Mouse (Mus musculus): Measurements from ENCODE around the gene Tmem217. TPM values are rescaled to one million over a fixed set of nuclear protein-coding genes. Genes with fewer than 3 reads are reported as not detected.
A peak's percentile ranks its signal among the peaks of the same experiment; 100 is the strongest.

Tmem217 gene
- 0.16 TPM in 1 of 2 replicates, not detected in the other for polyA plus RNA-seq (2015; fragmentation: Nextera tagmentation; extraction: Ambion mirVana)

DNA sequence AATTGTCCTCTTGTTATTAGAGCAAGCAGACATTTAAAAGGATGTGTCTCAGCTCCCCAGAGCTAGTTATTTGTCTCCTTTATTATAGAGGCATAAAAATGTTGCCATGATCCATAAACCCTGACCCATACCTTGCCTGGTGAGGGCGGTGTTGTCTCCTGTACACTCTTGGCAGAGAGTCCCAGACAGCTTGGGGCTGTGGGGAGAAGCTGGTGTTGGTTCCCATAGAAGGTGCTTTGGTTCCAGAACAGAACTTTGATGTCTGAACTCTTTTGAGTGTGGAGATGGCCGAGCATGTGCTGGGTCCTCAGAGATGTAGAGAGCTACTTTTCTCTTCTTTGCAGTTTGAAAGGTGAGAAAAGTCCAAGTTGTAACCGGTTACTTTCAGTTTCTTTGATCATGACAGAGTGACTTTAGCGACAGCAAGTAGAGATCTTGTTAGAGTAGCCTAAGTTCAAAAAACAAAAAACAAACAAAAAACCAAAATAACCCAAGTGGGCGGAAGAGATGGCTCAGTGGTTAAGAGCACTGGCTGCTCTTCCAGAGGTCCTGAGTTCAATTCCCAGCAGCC lies at the start of gene Tmem217:
Gene Tmem217 (minus strand): TSS at position 224 of the 571 bp plus-strand sequence.
- Histone ChIP-seq H3K4me3 (ENCODE audit: low read depth, low read length) (0 out of 2 replicates have a peak within 1 kb of the TSS, but pooled peaks have one; percentile 14), H3K9ac (ENCODE audit: low read depth, low read length) (no peak within 1 kb of the TSS), H3K4me1 (replicated peaks; ENCODE audit: control insufficient read depth, insufficient read depth, low read length) (peaks cover 13% of the 10 kb centered on the region; the same call in 1 of the 2 replicates), H3K9me3 (ENCODE audit: control insufficient read depth) (no peaks in the 10 kb centered on the region), H3K4me2 (replicated peaks; ENCODE audit: low read depth) (peak within 1 kb of the TSS; percentile 93), H3K36me3 (ENCODE audit: control insufficient read depth, insufficient read depth) (no peaks in the 10 kb centered on the region), H3K27ac (ENCODE audit: low read depth, low read length) (peak within 1 kb of the TSS; percentile 21), H3K27me3 (replicated peaks; ENCODE audit: control insufficient read depth, insufficient read depth, low read length) (no peaks in the 10 kb centered on the region)
- ATAC-seq: no peak
- WGBS: 66% methylated on average over 5 of the region's 5 CpGs
- peak; percentile 45 for TF ChIP-seq CTCF (IDR thresholded peaks at IDR 0.05; ENCODE audit: low read depth)

DNA sequence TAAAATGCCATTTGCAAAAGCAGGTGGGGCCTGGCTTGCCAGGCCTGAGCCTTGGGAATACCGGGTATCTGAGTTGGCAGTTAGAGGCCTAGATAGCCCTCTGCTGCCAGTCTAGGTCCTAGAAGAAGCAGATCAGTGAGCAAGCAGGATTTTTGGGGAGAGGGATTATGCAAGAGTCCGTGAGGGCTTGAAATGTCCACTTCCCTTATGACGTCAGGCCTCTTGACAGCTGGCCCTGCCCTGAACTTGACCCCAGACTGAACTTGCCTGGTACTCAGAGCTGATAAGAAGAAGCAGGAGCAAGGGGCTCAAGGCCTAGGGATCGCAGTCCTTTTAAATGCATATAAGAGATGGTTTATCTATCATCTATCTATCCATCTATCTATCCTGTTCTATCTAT lies 49.2 kb upstream of the Tmem217 start:
- Histone ChIP-seq H3K4me3 (ENCODE audit: low read depth, low read length) (no peak overlapping the region), H3K9ac (ENCODE audit: low read depth, low read length) (no peak overlapping the region), H3K4me1 (replicated peaks; ENCODE audit: control insufficient read depth, insufficient read depth, low read length) (0 out of 2 replicates have a peak, but pooled peaks cover 2% of the 10 kb centered on the region), H3K27me3 (replicated peaks; ENCODE audit: control insufficient read depth, insufficient read depth, low read length) (no peaks in the 10 kb centered on the region), H3K4me2 (replicated peaks; ENCODE audit: low read depth) (no peak overlapping the region), H3K9me3 (ENCODE audit: control insufficient read depth) (no peaks in the 10 kb centered on the region), H3K36me3 (ENCODE audit: control insufficient read depth, insufficient read depth) (peaks cover 35% of the 10 kb centered on the region; the same call in 1 of the 2 replicates), H3K27ac (ENCODE audit: low read depth, low read length) (no peak overlapping the region)
- ATAC-seq: no peak
- WGBS: 48% methylated on average over 4 of the region's 4 CpGs
- no peak for TF ChIP-seq CTCF (IDR thresholded peaks at IDR 0.05; ENCODE audit: low read depth)

GRCm38 (mm10) chr17:29599537-29599936 lies 47.4 kb upstream of the Tmem217 start:
- Histone ChIP-seq H3K4me3 (ENCODE audit: low read depth, low read length) (no peak overlapping the region), H3K9me3 (ENCODE audit: control insufficient read depth) (no peaks in the 10 kb centered on the region), H3K4me1 (replicated peaks; ENCODE audit: control insufficient read depth, insufficient read depth, low read length) (0 out of 2 replicates have a peak, but pooled peaks cover 2% of the 10 kb centered on the region), H3K27me3 (replicated peaks; ENCODE audit: control insufficient read depth, insufficient read depth, low read length) (no peaks in the 10 kb centered on the region), H3K36me3 (ENCODE audit: control insufficient read depth, insufficient read depth) (peaks cover 40% of the 10 kb centered on the region), H3K9ac (ENCODE audit: low read depth, low read length) (no peak overlapping the region), H3K4me2 (replicated peaks; ENCODE audit: low read depth) (no peak overlapping the region), H3K27ac (ENCODE audit: low read depth, low read length) (no peak overlapping the region)
- ATAC-seq: peak; percentile 41
- no peak for TF ChIP-seq CTCF (IDR thresholded peaks at IDR 0.05; ENCODE audit: low read depth)
- WGBS: 64% methylated on average over 8 of the region's 8 CpGs

DNA sequence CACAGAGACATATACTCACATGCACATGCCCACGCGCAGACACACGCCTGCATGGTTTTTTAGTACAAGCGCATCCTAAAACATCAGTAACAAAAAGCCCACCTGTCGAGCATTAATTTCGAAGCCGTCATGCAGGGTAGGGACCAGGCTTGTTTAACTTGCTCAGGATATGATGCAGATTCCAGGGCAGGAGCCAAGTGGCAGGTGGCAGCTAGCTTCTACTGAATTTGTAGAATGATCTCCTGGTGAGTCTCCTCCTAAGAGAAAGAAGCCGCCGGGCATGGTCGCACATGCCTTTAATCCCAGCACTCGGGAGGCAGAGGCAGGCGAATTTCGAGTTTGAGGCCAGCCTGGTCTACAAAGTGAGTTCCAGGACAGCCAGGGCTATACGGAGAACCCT lies 46.9 kb upstream of the Tmem217 start:
- H3K9me3 ChIP-seq (ENCODE audit: control insufficient read depth): no peaks in the 10 kb centered on the region
- H3K36me3 ChIP-seq (ENCODE audit: control insufficient read depth, insufficient read depth): peaks cover 43% of the 10 kb centered on the region
- TF ChIP-seq CTCF (IDR thresholded peaks at IDR 0.05; ENCODE audit: low read depth): no peak
- H3K9ac ChIP-seq (ENCODE audit: low read depth, low read length): no peak overlapping the region
- H3K27me3 ChIP-seq (replicated peaks; ENCODE audit: control insufficient read depth, insufficient read depth, low read length): no peaks in the 10 kb centered on the region
- 96% methylated on average over 14 of the region's 14 CpGs for WGBS
- 0 out of 2 replicates have a peak, but pooled peaks cover 2% of the 10 kb centered on the region for H3K4me1 ChIP-seq (replicated peaks; ENCODE audit: control insufficient read depth, insufficient read depth, low read length)
- H3K27ac ChIP-seq (ENCODE audit: low read depth, low read length): no peak overlapping the region
- no peak for ATAC-seq
- H3K4me2 ChIP-seq (replicated peaks; ENCODE audit: low read depth): no peak overlapping the region
- H3K4me3 ChIP-seq (ENCODE audit: low read depth, low read length): no peak overlapping the region

GRCm38 (mm10) chr17:29596771-29597132 lies 44.6 kb upstream of the Tmem217 start:
- Histone ChIP-seq H3K4me1 (replicated peaks; ENCODE audit: control insufficient read depth, insufficient read depth, low read length) (0 out of 2 replicates have a peak, but pooled peaks cover 2% of the 10 kb centered on the region), H3K36me3 (ENCODE audit: control insufficient read depth, insufficient read depth) (peaks cover 39% of the 10 kb centered on the region), H3K27me3 (replicated peaks; ENCODE audit: control insufficient read depth, insufficient read depth, low read length) (no peaks in the 10 kb centered on the region), H3K27ac (ENCODE audit: low read depth, low read length) (no peak overlapping the region), H3K9ac (ENCODE audit: low read depth, low read length) (no peak overlapping the region), H3K4me3 (ENCODE audit: low read depth, low read length) (no peak overlapping the region), H3K4me2 (replicated peaks; ENCODE audit: low read depth) (peak overlapping the region; percentile 9; the same call in 1 of the 2 replicates), H3K9me3 (ENCODE audit: control insufficient read depth) (no peaks in the 10 kb centered on the region)
- no peak for TF ChIP-seq CTCF (IDR thresholded peaks at IDR 0.05; ENCODE audit: low read depth)
- no peak for ATAC-seq
- WGBS: 78% methylated on average over 13 of the region's 13 CpGs

- H3K27me3 ChIP-seq (replicated peaks; ENCODE audit: control insufficient read depth, insufficient read depth, low read length): no peaks in the 10 kb centered on the region
- no peak overlapping the region for H3K9ac ChIP-seq (ENCODE audit: low read depth, low read length)
- H3K27ac ChIP-seq (ENCODE audit: low read depth, low read length): no peak overlapping the region; the same call in 1 of the 2 replicates
- H3K4me1 ChIP-seq (replicated peaks; ENCODE audit: control insufficient read depth, insufficient read depth, low read length): 0 out of 2 replicates have a peak, but pooled peaks cover 2% of the 10 kb centered on the region
- H3K4me2 ChIP-seq (replicated peaks; ENCODE audit: low read depth): no peak overlapping the region
- WGBS: 81% methylated on average over 15 of the region's 15 CpGs
- peaks cover 39% of the 10 kb centered on the region for H3K36me3 ChIP-seq (ENCODE audit: control insufficient read depth, insufficient read depth)
- H3K4me3 ChIP-seq (ENCODE audit: low read depth, low read length): no peak overlapping the region
- no peak for ATAC-seq
- H3K9me3 ChIP-seq (ENCODE audit: control insufficient read depth): no peaks in the 10 kb centered on the region
- no peak for TF ChIP-seq CTCF (IDR thresholded peaks at IDR 0.05; ENCODE audit: low read depth)
These were observed 43.9 kb upstream of the Tmem217 start for GRCm38 (mm10) chr17:29595891-29596770.
